Mouse (Mus musculus): ENCODE measurements around the gene Klf6. TPM values are rescaled to one million over a fixed set of nuclear protein-coding genes. Genes with fewer than 3 reads are reported as not detected.

The Klf6 gene
- polyA plus RNA-seq, 1 experiment = 21.2 TPM

GRCm38 (mm10) chr13:5899641-5900040 is 38.4 kb downstream of the Klf6 start:
- TF ChIP-seq REST (IDR thresholded peaks at IDR 0.05; ENCODE audit: insufficient read depth, insufficient read length) (no peak), POLR2A (IDR thresholded peaks at IDR 0.05; ENCODE audit: insufficient read length, low read depth) (no peak), MYOG (IDR thresholded peaks at IDR 0.05; ENCODE audit: control insufficient read depth in 1 of 3, insufficient read depth in 1 of 3, insufficient read length in 2 of 3, low read depth in 2 of 3) (no peak), SRF (IDR thresholded peaks at IDR 0.05; ENCODE audit: control insufficient read depth, insufficient read length, low read depth) (no peak), E2F4 (IDR thresholded peaks at IDR 0.05; ENCODE audit: insufficient read depth) (no peak), CEBPB (IDR thresholded peaks at IDR 0.05; ENCODE audit: insufficient read depth, poor library complexity, severe bottlenecking) (no peak), MAX (IDR thresholded peaks at IDR 0.05; ENCODE audit: low read depth) (no peak), USF1 (IDR thresholded peaks at IDR 0.05; ENCODE audit: low read depth) (no peak), TCF12 (IDR thresholded peaks at IDR 0.05; ENCODE audit: insufficient read depth, poor library complexity, severe bottlenecking) (no peak), TCF3 (IDR thresholded peaks at IDR 0.05; ENCODE audit: insufficient read length, low read depth) (no peak), MYOD1 (IDR thresholded peaks at IDR 0.05; ENCODE audit: control insufficient read depth in 1 of 3, insufficient read length in 2 of 3, low read depth in 2 of 3) (no peak), POLR2AphosphoS2 (IDR thresholded peaks at IDR 0.05; ENCODE audit: insufficient read length, low read depth) (no peak)
- Histone ChIP-seq H3K27me3 (ENCODE audit: control insufficient read depth, insufficient read depth, insufficient read length) (no peaks in the 10 kb centered on the region), H3K4me3 (no peak overlapping the region), H3ac (ENCODE audit: control insufficient read depth, insufficient read length) (no peak overlapping the region), H3K36me3 (ENCODE audit: control insufficient read depth, insufficient read depth) (no peaks in the 10 kb centered on the region), H3K4me2 (ENCODE audit: low read depth) (no peak overlapping the region), H3K79me2 (ENCODE audit: control insufficient read depth, insufficient read depth) (no peaks in the 10 kb centered on the region)

DNA sequence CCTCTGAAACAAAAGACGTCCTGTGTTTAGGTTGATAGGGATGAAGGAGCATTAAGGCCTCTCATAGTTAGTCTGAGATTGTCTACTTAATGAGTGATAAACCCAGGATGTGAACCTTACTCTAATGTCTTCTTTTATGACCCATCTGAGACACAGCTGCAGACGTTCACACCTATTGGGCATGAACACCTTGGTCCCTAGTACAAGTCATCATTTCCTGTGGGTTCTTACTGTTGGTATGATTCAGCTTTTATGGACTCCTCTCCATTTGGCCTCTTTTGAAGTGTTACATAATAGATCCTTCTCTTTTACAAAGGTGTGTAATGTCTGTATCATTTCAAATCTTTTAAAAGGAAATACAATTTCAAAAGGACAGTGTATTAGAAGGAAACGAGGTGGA is 51.9 kb downstream of the Klf6 start:
- Histone ChIP-seq H3K79me2 (ENCODE audit: control insufficient read depth, insufficient read depth) (no peaks in the 10 kb centered on the region), H3K27me3 (ENCODE audit: control insufficient read depth, insufficient read depth, insufficient read length) (no peaks in the 10 kb centered on the region), H3ac (ENCODE audit: control insufficient read depth, insufficient read length) (no peak overlapping the region), H3K36me3 (ENCODE audit: control insufficient read depth, insufficient read depth) (no peaks in the 10 kb centered on the region), H3K4me2 (ENCODE audit: low read depth) (no peak overlapping the region), H3K4me3 (no peak overlapping the region)
- no peak for TF ChIP-seq MAX (IDR thresholded peaks at IDR 0.05; ENCODE audit: low read depth)
- no peak for TF ChIP-seq CEBPB (IDR thresholded peaks at IDR 0.05; ENCODE audit: insufficient read depth, poor library complexity, severe bottlenecking)
- no peak for TF ChIP-seq POLR2A (IDR thresholded peaks at IDR 0.05; ENCODE audit: insufficient read length, low read depth)
- no peak for TF ChIP-seq TCF3 (IDR thresholded peaks at IDR 0.05; ENCODE audit: insufficient read length, low read depth)
- TF ChIP-seq MYOG (IDR thresholded peaks at IDR 0.05; ENCODE audit: control insufficient read depth in 1 of 3, insufficient read depth in 1 of 3, insufficient read length in 2 of 3, low read depth in 2 of 3) = no peak
- TF ChIP-seq E2F4 (IDR thresholded peaks at IDR 0.05; ENCODE audit: insufficient read depth) = no peak
- no peak for TF ChIP-seq POLR2AphosphoS2 (IDR thresholded peaks at IDR 0.05; ENCODE audit: insufficient read length, low read depth)
- TF ChIP-seq TCF12 (IDR thresholded peaks at IDR 0.05; ENCODE audit: insufficient read depth, poor library complexity, severe bottlenecking) = no peak
- no peak for TF ChIP-seq REST (IDR thresholded peaks at IDR 0.05; ENCODE audit: insufficient read depth, insufficient read length)
- no peak for TF ChIP-seq USF1 (IDR thresholded peaks at IDR 0.05; ENCODE audit: low read depth)
- TF ChIP-seq MYOD1 (IDR thresholded peaks at IDR 0.05; ENCODE audit: control insufficient read depth in 1 of 3, insufficient read length in 2 of 3, low read depth in 2 of 3) = no peak
- no peak for TF ChIP-seq SRF (IDR thresholded peaks at IDR 0.05; ENCODE audit: control insufficient read depth, insufficient read length, low read depth)

DNA sequence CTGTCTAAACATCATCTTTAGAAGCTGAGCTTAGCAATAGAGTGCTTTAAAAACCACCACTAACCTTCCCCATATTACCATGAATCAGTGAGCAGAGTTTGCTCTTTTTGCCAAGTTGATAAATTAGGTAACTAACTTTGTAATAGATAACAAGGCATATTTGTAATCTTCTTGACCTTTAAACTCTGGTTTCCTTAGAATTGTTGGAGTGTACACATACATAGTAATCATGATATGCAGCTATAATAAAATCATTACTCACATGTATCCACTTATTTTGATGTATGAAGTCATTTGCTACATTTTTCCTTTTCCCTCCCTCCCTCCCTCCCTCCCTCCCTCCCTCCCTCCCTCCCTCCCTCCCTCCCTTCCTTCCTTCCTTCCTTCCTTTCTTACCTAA is 56.1 kb downstream of the Klf6 start:
- TF ChIP-seq E2F4 (IDR thresholded peaks at IDR 0.05; ENCODE audit: insufficient read depth) (no peak), USF1 (IDR thresholded peaks at IDR 0.05; ENCODE audit: low read depth) (no peak), TCF12 (IDR thresholded peaks at IDR 0.05; ENCODE audit: insufficient read depth, poor library complexity, severe bottlenecking) (no peak), CEBPB (IDR thresholded peaks at IDR 0.05; ENCODE audit: insufficient read depth, poor library complexity, severe bottlenecking) (no peak), SRF (IDR thresholded peaks at IDR 0.05; ENCODE audit: control insufficient read depth, insufficient read length, low read depth) (no peak), MAX (IDR thresholded peaks at IDR 0.05; ENCODE audit: low read depth) (no peak), MYOD1 (IDR thresholded peaks at IDR 0.05; ENCODE audit: control insufficient read depth in 1 of 3, insufficient read length in 2 of 3, low read depth in 2 of 3) (no peak), REST (IDR thresholded peaks at IDR 0.05; ENCODE audit: insufficient read depth, insufficient read length) (no peak), MYOG (IDR thresholded peaks at IDR 0.05; ENCODE audit: control insufficient read depth in 1 of 3, insufficient read depth in 1 of 3, insufficient read length in 2 of 3, low read depth in 2 of 3) (no peak), POLR2AphosphoS2 (IDR thresholded peaks at IDR 0.05; ENCODE audit: insufficient read length, low read depth) (no peak), POLR2A (IDR thresholded peaks at IDR 0.05; ENCODE audit: insufficient read length, low read depth) (no peak), TCF3 (IDR thresholded peaks at IDR 0.05; ENCODE audit: insufficient read length, low read depth) (no peak)
- H3K4me2 ChIP-seq (ENCODE audit: low read depth) = no peak overlapping the region
- H3K79me2 ChIP-seq (ENCODE audit: control insufficient read depth, insufficient read depth) = no peaks in the 10 kb centered on the region
- no peaks in the 10 kb centered on the region for H3K36me3 ChIP-seq (ENCODE audit: control insufficient read depth, insufficient read depth)
- H3K27me3 ChIP-seq (ENCODE audit: control insufficient read depth, insufficient read depth, insufficient read length) = no peaks in the 10 kb centered on the region
- H3K4me3 ChIP-seq = no peak overlapping the region
- H3ac ChIP-seq (ENCODE audit: control insufficient read depth, insufficient read length) = no peak overlapping the region

DNA sequence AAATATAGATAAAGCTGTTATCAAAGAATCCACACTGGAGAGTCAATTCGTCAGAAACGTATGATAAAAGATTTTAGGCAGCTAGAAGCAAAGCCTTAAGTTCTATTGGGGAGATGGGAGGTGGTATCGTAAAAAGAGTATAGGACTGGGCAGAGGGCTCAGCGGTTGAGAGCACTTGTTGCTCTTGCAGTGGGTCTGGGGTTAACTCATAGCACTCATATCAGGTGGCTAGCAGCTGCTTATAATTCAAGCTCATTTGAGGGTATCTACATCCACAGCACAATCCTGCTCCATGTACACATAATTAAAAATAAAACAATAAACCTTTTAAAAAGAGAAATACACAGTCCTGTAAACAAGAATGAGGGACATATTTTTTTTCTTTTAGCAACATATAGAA is 58.7 kb downstream of the Klf6 start:
- H3K36me3 ChIP-seq (ENCODE audit: control insufficient read depth, insufficient read depth) = no peaks in the 10 kb centered on the region
- no peak overlapping the region for H3K4me3 ChIP-seq
- H3ac ChIP-seq (ENCODE audit: control insufficient read depth, insufficient read length) = no peak overlapping the region
- TF ChIP-seq SRF (IDR thresholded peaks at IDR 0.05; ENCODE audit: control insufficient read depth, insufficient read length, low read depth) (no peak), USF1 (IDR thresholded peaks at IDR 0.05; ENCODE audit: low read depth) (no peak), MYOG (IDR thresholded peaks at IDR 0.05; ENCODE audit: control insufficient read depth in 1 of 3, insufficient read depth in 1 of 3, insufficient read length in 2 of 3, low read depth in 2 of 3) (no peak), POLR2AphosphoS2 (IDR thresholded peaks at IDR 0.05; ENCODE audit: insufficient read length, low read depth) (no peak), TCF3 (IDR thresholded peaks at IDR 0.05; ENCODE audit: insufficient read length, low read depth) (no peak), CEBPB (IDR thresholded peaks at IDR 0.05; ENCODE audit: insufficient read depth, poor library complexity, severe bottlenecking) (no peak), TCF12 (IDR thresholded peaks at IDR 0.05; ENCODE audit: insufficient read depth, poor library complexity, severe bottlenecking) (no peak), REST (IDR thresholded peaks at IDR 0.05; ENCODE audit: insufficient read depth, insufficient read length) (no peak), MYOD1 (IDR thresholded peaks at IDR 0.05; ENCODE audit: control insufficient read depth in 1 of 3, insufficient read length in 2 of 3, low read depth in 2 of 3) (no peak), E2F4 (IDR thresholded peaks at IDR 0.05; ENCODE audit: insufficient read depth) (no peak), MAX (IDR thresholded peaks at IDR 0.05; ENCODE audit: low read depth) (no peak), POLR2A (IDR thresholded peaks at IDR 0.05; ENCODE audit: insufficient read length, low read depth) (no peak)
- no peaks in the 10 kb centered on the region for H3K27me3 ChIP-seq (ENCODE audit: control insufficient read depth, insufficient read depth, insufficient read length)
- no peak overlapping the region for H3K4me2 ChIP-seq (ENCODE audit: low read depth)
- no peaks in the 10 kb centered on the region for H3K79me2 ChIP-seq (ENCODE audit: control insufficient read depth, insufficient read depth)
